Mouse (Mus musculus): ENCODE data around the gene Atf7.
A peak's percentile ranks its signal among the peaks of the same experiment; 100 is the strongest.

Gene Atf7

DNA sequence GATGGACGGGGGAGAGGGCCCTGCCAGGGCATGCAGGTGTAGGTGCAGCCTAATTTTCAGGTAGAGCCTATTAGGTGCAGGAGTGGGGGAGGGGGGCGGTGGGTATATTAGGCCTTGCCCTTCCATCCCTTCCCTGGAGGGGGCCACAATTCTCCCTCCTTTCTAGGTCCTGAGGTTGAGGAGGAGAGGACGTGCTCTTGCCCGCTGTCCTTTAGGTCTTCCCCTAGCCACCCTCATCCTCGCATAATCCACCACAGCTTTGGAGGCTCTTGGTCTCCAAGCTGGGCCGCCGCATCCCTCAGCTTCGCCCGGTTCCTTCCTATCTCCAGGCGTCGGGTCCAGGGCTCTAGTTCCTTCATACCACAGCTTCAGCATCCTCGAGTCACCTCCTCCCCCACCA lies 109.0 kb downstream of the Atf7 start:
- no peak for DNase-seq (ENCODE audit: low spot score in 2 of 2)

DNA sequence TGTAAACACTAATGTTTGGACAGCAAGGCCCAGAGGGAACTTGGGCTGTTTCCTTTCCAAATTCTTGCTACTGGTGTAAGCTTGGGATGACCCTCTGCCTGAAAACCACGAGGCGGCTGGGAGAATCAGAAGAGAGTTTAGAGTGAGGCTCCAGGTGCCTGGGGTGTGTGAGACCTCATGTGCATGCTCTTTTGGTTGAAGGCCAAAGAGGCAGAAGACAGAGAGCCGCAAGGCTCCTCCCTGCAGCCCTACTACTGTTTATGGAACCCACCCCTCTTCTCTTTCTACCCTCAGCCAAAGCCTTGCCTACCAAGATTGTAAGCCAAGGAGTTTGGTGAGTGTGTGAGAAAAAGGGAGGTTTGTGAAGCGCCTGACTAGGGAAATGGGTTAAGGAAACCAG lies 109.5 kb downstream of the Atf7 start:
- no peak for DNase-seq (ENCODE audit: low spot score in 2 of 2)

- DNase-seq (ENCODE audit: low spot score in 2 of 2), result no peak
Measured at GRCm38 (mm10) chr15:102515261-102515660, 110.0 kb downstream of the Atf7 start.

DNA sequence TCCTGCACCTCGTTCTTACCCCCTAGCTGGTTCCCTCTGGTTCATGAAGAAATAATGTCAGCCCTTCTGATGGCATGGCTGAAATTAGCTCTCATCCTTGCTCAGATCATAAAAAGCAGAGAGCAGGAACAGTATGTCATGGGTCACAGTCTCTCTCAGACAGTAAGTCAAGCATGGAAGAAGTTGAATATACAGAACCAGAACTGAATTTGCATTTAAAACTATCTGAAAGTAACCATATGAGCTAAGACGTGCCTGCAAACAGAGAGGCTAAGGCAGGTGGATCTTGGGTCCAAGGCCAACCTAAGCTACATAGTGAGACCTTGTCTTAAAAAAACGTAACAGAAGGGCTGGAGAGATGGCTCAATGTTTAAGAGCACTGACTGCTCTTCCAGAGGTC lies 112.3 kb downstream of the Atf7 start:
- no peak for DNase-seq (ENCODE audit: low spot score in 2 of 2)

DNA sequence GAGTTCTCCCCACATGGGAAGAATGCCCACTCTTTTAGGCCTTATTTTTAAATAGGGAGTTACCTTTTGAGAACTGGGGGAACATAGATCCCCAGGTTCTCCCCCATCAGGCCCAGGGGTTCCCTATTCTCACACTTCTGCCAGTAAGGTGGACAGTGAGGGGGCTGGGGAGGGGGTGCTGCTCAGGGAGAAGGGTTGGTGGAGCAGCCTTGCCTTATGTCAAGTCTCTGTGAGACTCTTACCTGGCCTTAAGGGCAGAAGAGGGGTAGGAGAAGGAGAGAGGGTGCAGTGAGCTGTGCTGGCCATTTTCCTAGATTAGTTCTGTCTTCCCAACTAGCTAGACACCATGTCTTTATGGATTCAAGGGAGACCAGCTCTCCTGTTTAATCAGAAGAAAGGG lies 112.8 kb downstream of the Atf7 start:
- DNase-seq (ENCODE audit: low spot score in 2 of 2), result no peak

- no peak for DNase-seq (ENCODE audit: low spot score in 2 of 2)
Measured at GRCm38 (mm10) chr15:102512010-102512409, 113.3 kb downstream of the Atf7 start.

DNA sequence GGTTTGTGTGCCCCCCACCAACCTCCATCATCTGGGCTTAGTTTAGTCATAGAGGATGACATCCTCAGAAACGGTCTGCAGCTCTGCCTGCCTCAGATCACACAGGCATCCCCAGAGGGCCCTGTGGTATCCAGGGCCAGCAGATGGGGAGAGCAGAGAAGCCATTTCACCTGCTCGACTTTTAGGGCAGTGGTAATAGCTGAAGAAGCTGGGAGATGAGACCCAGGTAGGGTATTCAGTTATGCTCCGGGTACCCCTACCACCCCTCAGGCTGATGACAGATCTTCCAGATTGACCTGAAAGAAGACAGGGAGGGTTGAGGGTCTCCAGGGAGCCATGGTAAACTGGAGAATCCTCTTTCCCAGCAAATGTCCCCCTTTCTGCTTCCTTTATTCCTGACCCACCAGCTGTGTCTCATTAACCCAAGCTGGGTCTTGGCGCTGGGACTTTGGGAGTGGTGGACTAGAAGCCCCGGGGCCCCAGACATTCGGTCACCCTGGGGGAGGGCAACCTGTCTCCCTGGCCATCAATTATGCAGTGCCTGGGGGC lies 113.9 kb downstream of the Atf7 start:
- DNase-seq (ENCODE audit: low spot score in 2 of 2), result no peak

- DNase-seq (ENCODE audit: low spot score in 2 of 2), result peak; percentile 57 to 78
Measured at GRCm38 (mm10) chr15:102510590-102511284, 114.5 kb downstream of the Atf7 start.

- DNase-seq (ENCODE audit: low spot score in 2 of 2), result no peak
Measured at GRCm38 (mm10) chr15:102510110-102510509, 115.2 kb downstream of the Atf7 start.

DNA sequence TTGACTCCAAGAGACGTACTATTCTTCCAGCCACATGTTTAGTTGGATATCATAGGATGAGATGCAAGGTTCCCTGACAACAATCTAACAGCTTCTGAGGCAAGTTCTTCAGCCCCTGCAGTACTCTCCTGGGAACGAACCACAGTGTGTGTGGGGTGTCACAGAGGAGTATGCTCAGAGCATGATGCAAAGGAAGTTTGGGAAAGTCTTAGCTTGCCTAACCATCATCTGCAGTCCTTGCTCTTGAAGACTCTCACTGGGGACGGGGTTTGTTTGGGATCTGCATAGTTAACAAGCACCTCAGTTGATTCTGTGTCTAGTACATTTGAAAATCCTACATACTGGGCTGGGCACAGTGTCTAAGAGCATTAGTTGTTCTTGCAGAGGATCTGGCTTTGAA lies 116.9 kb downstream of the Atf7 start:
- no peak for DNase-seq (ENCODE audit: low spot score in 2 of 2)

- no peak for DNase-seq (ENCODE audit: low spot score in 2 of 2)
Measured at GRCm38 (mm10) chr15:102507561-102507960, 117.7 kb downstream of the Atf7 start.

DNA sequence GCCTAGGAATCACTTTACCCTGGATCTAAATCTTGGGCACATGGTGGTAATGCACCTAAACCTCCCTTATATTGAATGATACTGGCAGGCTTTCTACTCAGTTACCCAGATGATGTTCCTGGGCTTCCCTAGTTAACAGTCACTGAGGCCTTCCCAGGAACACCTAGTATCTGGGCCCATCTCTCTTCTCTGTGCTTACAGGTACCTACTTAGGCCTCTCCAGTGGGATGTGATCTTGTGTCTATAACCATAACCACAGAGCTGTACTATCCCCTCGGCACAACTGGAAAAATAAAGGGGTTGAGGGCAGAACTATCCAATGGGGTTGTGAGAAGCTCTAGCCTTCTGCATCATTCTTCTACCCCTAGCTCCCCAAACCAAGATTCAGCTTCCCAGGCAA lies 118.4 kb downstream of the Atf7 start:
- DNase-seq (ENCODE audit: low spot score in 2 of 2), result no peak

DNA sequence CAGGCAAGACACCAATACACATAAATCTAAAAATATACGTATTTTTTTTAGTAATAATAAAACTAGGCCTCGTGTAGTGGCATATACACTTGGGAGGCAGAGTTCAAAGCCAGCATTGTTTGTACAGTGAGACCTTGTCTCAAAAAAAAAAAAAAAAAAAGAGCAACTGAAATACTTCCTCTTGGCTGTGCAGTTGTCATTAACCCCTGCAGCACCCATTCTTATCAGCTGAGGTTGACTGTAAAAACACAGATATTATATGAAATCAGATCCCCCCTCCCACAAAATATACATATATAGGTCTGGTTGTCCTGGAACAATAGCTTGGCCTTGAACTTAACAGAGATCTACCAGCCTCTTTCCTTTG lies 118.8 kb downstream of the Atf7 start:
- DNase-seq (ENCODE audit: low spot score in 2 of 2), result no peak

- no peak for DNase-seq (ENCODE audit: low spot score in 2 of 2)
Measured at GRCm38 (mm10) chr15:102505770-102506463, 119.3 kb downstream of the Atf7 start.

DNA sequence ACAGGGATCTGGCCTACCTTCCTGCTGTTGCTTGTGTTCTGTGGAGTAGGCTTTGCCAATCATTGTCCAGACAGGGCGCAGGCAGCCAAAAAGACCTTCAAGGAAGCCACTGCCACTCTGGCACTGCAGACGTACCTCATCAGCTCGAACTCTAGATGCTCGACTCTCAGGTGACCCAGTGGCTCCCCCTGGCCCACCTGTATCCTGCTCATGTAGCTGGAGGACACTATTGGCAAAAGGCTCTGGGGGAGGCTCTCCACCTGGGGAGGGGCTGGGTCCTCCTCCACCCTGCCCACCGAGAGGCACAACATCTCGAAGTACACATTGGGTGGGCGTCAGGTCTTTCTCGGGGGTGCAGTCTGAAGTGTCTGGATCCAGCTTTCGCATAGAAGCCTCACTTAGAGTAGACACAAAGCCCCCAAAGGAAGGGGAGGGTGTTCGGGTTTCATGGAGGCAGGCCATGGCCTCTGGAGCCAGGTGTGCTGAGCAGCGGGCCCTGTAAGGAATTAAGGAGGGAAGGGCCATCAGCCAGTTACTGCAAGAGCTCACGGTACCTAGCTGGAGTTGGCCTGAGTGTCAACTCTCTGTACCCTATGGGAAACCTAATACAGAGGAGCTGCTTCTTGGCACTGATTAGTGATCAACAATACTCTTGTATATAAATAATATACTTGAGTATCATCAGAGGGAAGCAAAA lies 120.0 kb downstream of the Atf7 start:
- DNase-seq (ENCODE audit: low spot score in 2 of 2), result no peak

- DNase-seq (ENCODE audit: low spot score in 2 of 2), result no peak
Measured at GRCm38 (mm10) chr15:102503924-102504782, 121.1 kb downstream of the Atf7 start.

DNA sequence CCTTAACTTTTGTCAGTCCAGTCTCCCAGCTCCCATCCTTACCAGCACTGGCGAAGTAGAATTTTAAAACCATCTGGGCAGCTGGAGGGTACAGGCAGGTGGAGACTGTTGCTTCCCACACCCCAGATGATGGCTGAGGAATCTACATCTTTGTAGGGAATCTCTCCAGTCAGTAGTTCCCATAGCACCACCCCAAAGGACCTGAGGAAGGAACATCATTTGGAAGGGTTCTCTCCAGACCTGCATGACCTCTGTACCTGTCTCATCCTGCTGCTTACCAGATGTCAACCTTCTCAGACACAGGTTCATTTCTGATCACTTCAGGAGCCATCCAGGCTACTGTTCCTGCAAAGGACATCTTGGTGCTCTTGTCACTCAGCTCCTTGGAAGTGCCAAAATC lies 121.8 kb downstream of the Atf7 start, which contains the start of gene Gm10337:
Gm10337 (plus strand) TSS at position 276 of the 400 bp plus-strand sequence.
- no peak for DNase-seq (ENCODE audit: low spot score in 2 of 2)

DNA sequence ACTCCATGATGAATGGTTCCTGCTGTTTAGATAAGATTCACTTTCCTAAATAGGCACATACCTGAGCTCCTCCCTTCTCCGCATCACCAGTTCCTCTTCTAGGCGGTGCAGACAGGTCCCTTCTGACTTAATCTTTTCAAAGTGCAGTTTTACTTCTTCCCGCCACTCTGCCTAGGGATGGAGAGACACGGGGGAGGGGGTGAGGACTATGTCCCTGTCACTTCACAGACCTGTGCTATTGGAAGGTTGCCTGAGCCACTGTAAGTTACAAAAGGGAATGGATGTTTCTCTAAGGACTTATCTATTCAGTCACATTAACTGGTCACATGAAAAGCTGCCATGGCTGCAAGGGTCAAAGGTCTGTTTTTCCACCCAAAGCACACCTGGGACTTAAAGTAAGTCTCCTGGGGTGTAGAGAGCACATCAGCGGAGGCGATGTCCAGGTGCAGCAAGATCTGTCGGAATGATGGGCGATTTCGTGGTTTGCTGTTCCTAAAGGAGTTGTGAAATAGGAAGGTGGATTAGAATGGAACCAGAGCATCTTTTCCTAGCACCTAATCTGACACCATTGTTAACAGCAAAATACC lies 122.9 kb downstream of the Atf7 start:
- no peak for DNase-seq (ENCODE audit: low spot score in 2 of 2)

- no peak for DNase-seq (ENCODE audit: low spot score in 2 of 2)
Measured at GRCm38 (mm10) chr15:102501084-102501814, 124.0 kb downstream of the Atf7 start.

GRCm38 (mm10) chr15:102500479-102500878 lies 124.8 kb downstream of the Atf7 start:
- no peak for DNase-seq (ENCODE audit: low spot score in 2 of 2)

- no peak for DNase-seq (ENCODE audit: low spot score in 2 of 2)
Measured at GRCm38 (mm10) chr15:102499851-102500250, 125.4 kb downstream of the Atf7 start.

All from natural killer cell, adult 2 months (primary cell).